28 mouse cellular contexts compared by ENCODE assay signal in genomic region chr13:58266864-58267263, GRCm38 (mm10).
"Had no signal": no experiment of that assay in that cellular context is flagged by ENCODE, and none has a peak within 500 bp of the region (broad histone marks: within the 10 kb centered on the region; RNA-seq: fewer than 3 reads in every experiment).

No protein-coding gene starts in this region.

- H3K4me1 ChIP-seq: heart, embryonic 13.5 days; hindbrain, embryonic 10.5 days; hindbrain, embryonic 12.5 days; hindbrain, embryonic 13.5 days; hindbrain, embryonic 15.5 days; intestine, embryonic 15.5 days; kidney, embryonic 15.5 days had no signal

- H3K36me3 ChIP-seq: intestine, embryonic 15.5 days had no signal

- H3K27me3 ChIP-seq: heart, embryonic 12.5 days; heart, embryonic 13.5 days; heart, embryonic 15.5 days; hindbrain, embryonic 12.5 days; hindbrain, embryonic 13.5 days; hindbrain, embryonic 15.5 days; intestine, embryonic 15.5 days; kidney, embryonic 15.5 days had no signal

- H3K4me3 ChIP-seq: heart, embryonic 10.5 days; heart, embryonic 12.5 days; heart, embryonic 13.5 days; heart, embryonic 15.5 days; hindbrain, embryonic 10.5 days; hindbrain, embryonic 12.5 days; hindbrain, embryonic 13.5 days; hindbrain, embryonic 15.5 days; intestine, embryonic 15.5 days; kidney, embryonic 15.5 days; layer of hippocampus, adult 2 months had no signal

- H3K9ac ChIP-seq: heart, embryonic 12.5 days; heart, embryonic 13.5 days; heart, embryonic 15.5 days; hindbrain, embryonic 12.5 days; hindbrain, embryonic 13.5 days; hindbrain, embryonic 14.5 days; hindbrain, embryonic 15.5 days; intestine, embryonic 15.5 days; kidney, embryonic 15.5 days had no signal

- H3K27ac ChIP-seq: heart, embryonic 10.5 days; heart, embryonic 13.5 days; heart, embryonic 15.5 days; hindbrain, embryonic 10.5 days; hindbrain, embryonic 12.5 days; hindbrain, embryonic 13.5 days; hindbrain, embryonic 14.5 days; hindbrain, embryonic 15.5 days; hindbrain, postnatal 0 days; intestine, embryonic 15.5 days; kidney, embryonic 15.5 days; kidney, postnatal 0 days; layer of hippocampus, adult 2 months had no signal

- H3K9me3 ChIP-seq: heart, embryonic 10.5 days; heart, embryonic 12.5 days; heart, embryonic 13.5 days; heart, embryonic 15.5 days; hindbrain, embryonic 10.5 days; hindbrain, embryonic 12.5 days; hindbrain, embryonic 13.5 days; hindbrain, embryonic 15.5 days; intestine, embryonic 15.5 days; kidney, embryonic 15.5 days had no signal

- DNase-seq: heart, postnatal 10 days; heart, postnatal 14 days; heart, postnatal 36 days; heart, postnatal 4 days; kidney, adult 11 months; kidney, adult 18-20 months; kidney, adult 8-10 months; kidney, adult 9 months; kidney, postnatal 10 days; kidney, postnatal 14 days; kidney, postnatal 25 days; kidney, postnatal 4 days; layer of hippocampus, adult 9-11 months; layer of hippocampus, postnatal 36 days had no signal
